Comparison of ENCODE assay signal across 11 mouse cellular contexts in genomic region chr2:165946046-165946564, GRCm38 (mm10).
"Had no signal": no experiment of that assay in that cellular context is flagged by ENCODE, and none has a peak within 500 bp of the region (broad histone marks: within the 10 kb centered on the region; RNA-seq: fewer than 3 reads in every experiment).

No protein-coding gene starts in this region.

- H3K36me3 ChIP-seq: intestine, embryonic 15.5 days; lung, embryonic 15.5 days; midbrain, embryonic 12.5 days; neural tube, embryonic 15.5 days had no signal

- ATAC-seq: intestine, embryonic 15.5 days had no signal

- DNase-seq: kidney, adult 18-20 months; kidney, postnatal 10 days; kidney, postnatal 4 days; left cerebral cortex, postnatal 4 days; lung, postnatal 14 days; thymus, postnatal 4 days had no signal

- H3K27me3 ChIP-seq: intestine, embryonic 15.5 days; lung, embryonic 15.5 days; megakaryocyte, embryonic 14.5 days; midbrain, embryonic 12.5 days; neural tube, embryonic 15.5 days had no signal
